Mouse (Mus musculus) heart, embryonic 15.5 days (tissue): ENCODE measurements around the gene Hps5. TPM values are rescaled to one million over a fixed set of nuclear protein-coding genes. Genes with fewer than 3 reads are reported as not detected.
"Not testable (repeated sequence)": the region's sequence is repeated elsewhere in the genome, so short reads cannot be mapped to it uniquely, and the experiment has no call there.

Experiments
- ATAC-seq: fragments of 200-750 bp; cut with Nextera tagmentation; replicated peaks from 2 replicates; pipeline ENCODE4 v1.8.0; 2017; ENCODE audit warnings: low read depth, moderate TSS enrichment; ENCODE audit not compliant: insufficient number of reproducible peaks, insufficient read depth, low FRiP score
- H3K27ac ChIP-seq: fragments of 300-500 bp; sonication (generic); 2 replicates; pipeline ENCODE4 v1.5.1; 2015; ENCODE audit warnings: mild to moderate bottlenecking, inconsistent platforms
- H3K27me3 ChIP-seq: fragments of 300-500 bp; sonication (generic); 2 replicates; pipeline ENCODE4 v1.6.1; 2015; ENCODE audit warnings: inconsistent platforms
- H3K36me3 ChIP-seq: fragments of 300-500 bp; sonication (generic); 2 replicates; pipeline ENCODE4 v1.6.1; 2015; ENCODE audit warnings: mild to moderate bottlenecking, inconsistent platforms
- H3K4me1 ChIP-seq: fragments of 300-500 bp; sonication (generic); replicated peaks from 2 replicates; pipeline ENCODE4 v1.6.1; 2015; ENCODE audit warnings: inconsistent platforms
- H3K4me2 ChIP-seq: fragments of 300-500 bp; sonication (generic); 2 replicates; pipeline ENCODE4 v1.6.1; 2015; ENCODE audit warnings: inconsistent platforms, mild to moderate bottlenecking, moderate library complexity
- H3K4me3 ChIP-seq: fragments of 300-500 bp; sonication (generic); 2 replicates; pipeline ENCODE4 v1.5.1; 2015; ENCODE audit warnings: mild to moderate bottlenecking, inconsistent platforms
- H3K9ac ChIP-seq: fragments of 300-500 bp; sonication (generic); 2 replicates; pipeline ENCODE4 v1.6.1; 2015; ENCODE audit warnings: mild to moderate bottlenecking, inconsistent platforms
- H3K9me3 ChIP-seq: fragments of 300-500 bp; sonication (generic); replicated peaks from 2 replicates; pipeline ENCODE4 v1.6.1; 2016; ENCODE audit warnings: inconsistent platforms
- WGBS: fragments of 180-500 bp; shearing (Covaris S2); methylation state at CpG from one replicate; pipeline ENCODE4 v1.1.7; 2015; ENCODE audit warnings: mixed read lengths; 5-methylcytosine and 5-hydroxymethylcytosine counted together
- polyA plus RNA-seq: library from polyadenylated mRNA; unstranded; fragments of >200 nt; fragmentation: Nextera tagmentation; extraction: Ambion mirVana; gene quantifications from 2 replicates; pipeline ENCODE4 v1.2.1, GENCODE M21; 2015

The Hps5 gene
- polyA plus RNA-seq, 1 experiment from 2014 or later = 9.5 TPM

DNA sequence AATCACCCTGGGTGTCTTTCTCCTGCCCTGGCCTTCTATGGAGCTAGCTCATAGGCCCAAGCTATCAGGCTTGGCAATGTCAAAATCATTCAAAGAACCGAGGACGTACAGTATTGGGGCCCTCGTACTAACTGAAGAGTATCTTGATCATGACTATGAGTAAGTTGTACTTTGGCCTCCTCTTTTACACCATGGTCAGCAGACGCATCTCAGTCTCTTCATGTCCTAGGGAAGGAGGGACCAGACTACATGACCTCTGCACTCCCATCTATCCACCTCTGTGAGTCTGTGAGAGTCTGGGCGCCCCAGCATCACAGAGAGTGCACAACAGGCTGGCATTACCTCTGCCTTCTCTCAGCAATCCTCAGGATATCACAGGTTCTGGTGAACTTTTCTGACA, 33.3 kb downstream of the Hps5 start:
- H3K36me3 ChIP-seq = peaks cover 52% of the 10 kb centered on the region; the same call in 1 of the 2 replicates
- WGBS = 89% methylated on average over 5 of the region's 5 CpGs

GRCm38 (mm10) chr7:46761049-46761795, 34.6 kb downstream of the Hps5 start:
- Histone ChIP-seq H3K27ac (no peak overlapping the region), H3K9ac (no peak overlapping the region), H3K27me3 (no peaks in the 10 kb centered on the region), H3K4me3 (no peak overlapping the region), H3K9me3 (no peaks in the 10 kb centered on the region), H3K4me2 (no peak overlapping the region), H3K4me1 (no peaks in the 10 kb centered on the region), H3K36me3 (peaks cover 48% of the 10 kb centered on the region; the same call in 1 of the 2 replicates)
- 78% methylated on average over 11 of the region's 11 CpGs for WGBS
- no peak for ATAC-seq

More for the DNA sequence above, 33.3 kb downstream of the Hps5 start:
- Histone ChIP-seq H3K27ac (no peak overlapping the region), H3K4me3 (no peak overlapping the region), H3K4me1 (no peaks in the 10 kb centered on the region), H3K9ac (no peak overlapping the region), H3K4me2 (no peak overlapping the region), H3K27me3 (no peaks in the 10 kb centered on the region), H3K9me3 (no peaks in the 10 kb centered on the region)
- ATAC-seq = no peak

GRCm38 (mm10) chr7:46751490-46751889, 44.4 kb downstream of the Hps5 start, which contains the start of gene Saa2:
Gene Saa2, plus strand, starts transcription at chr7:46751790.
- 74% methylated on average over 3 of the region's 3 CpGs for WGBS
- no peaks in the 10 kb centered on the region for H3K36me3 ChIP-seq
- no peak within 1 kb of the TSS for H3K4me2 ChIP-seq
- no peaks in the 10 kb centered on the region for H3K4me1 ChIP-seq
- no peak for ATAC-seq
- H3K27me3 ChIP-seq = no peaks in the 10 kb centered on the region
- no peaks in the 10 kb centered on the region for H3K9me3 ChIP-seq
- no peak within 1 kb of the TSS for H3K9ac ChIP-seq
- no peak within 1 kb of the TSS for H3K4me3 ChIP-seq
- H3K27ac ChIP-seq = no peak within 1 kb of the TSS

DNA sequence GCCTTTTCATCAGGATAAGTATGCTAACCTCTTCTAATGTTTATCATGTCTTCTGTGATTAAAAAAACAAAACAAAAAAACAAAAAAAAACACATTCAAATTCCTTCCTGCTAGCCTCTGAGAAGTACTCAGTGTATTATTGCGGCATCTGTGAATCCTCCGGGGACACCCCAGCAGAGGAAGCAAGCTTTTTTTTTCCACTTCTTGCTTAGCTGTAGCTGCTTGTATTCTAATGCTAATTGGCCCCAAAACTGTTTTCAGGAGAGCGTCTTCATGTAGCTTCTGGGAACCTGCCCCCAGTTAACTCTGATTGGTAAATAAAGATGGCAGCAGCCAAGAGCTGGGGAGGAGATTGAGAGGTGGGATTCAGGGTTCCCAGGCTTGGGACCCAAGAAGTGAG, 47.4 kb downstream of the Hps5 start:
- Histone ChIP-seq H3K4me1 (no peaks in the 10 kb centered on the region), H3K36me3 (no peaks in the 10 kb centered on the region), H3K9ac (no peak overlapping the region), H3K9me3 (no peaks in the 10 kb centered on the region), H3K4me3 (no peak overlapping the region), H3K4me2 (no peak overlapping the region), H3K27me3 (no peaks in the 10 kb centered on the region), H3K27ac (no peak overlapping the region)
- ATAC-seq = no peak
- WGBS = 56% methylated on average over 3 of the region's 3 CpGs

DNA sequence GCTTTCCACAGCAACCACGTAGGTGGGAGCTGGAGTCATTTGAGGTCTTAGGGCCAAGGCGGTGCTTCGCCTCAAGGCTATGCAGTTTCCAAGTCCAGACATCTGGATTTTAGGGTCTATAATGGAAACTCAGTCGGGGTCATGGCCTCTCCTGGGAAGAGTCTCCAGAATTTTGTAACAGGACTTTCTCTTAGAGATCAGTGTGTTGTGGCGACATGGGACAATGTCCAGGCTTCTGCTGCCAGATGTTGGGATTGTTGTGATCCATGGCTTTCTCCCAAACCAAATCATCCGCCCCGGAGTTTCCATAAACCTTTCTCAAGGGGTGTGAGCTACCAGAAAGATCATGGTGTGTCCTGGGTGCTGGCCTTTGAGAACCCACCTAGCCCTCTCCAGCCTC, 49.5 kb downstream of the Hps5 start:
- no peaks in the 10 kb centered on the region for H3K27me3 ChIP-seq
- H3K36me3 ChIP-seq = no peaks in the 10 kb centered on the region
- no peaks in the 10 kb centered on the region for H3K4me1 ChIP-seq
- 76% methylated on average over 7 of the region's 7 CpGs for WGBS
- no peak overlapping the region for H3K4me3 ChIP-seq
- H3K27ac ChIP-seq = no peak overlapping the region
- no peaks in the 10 kb centered on the region for H3K9me3 ChIP-seq
- ATAC-seq = no peak
- H3K4me2 ChIP-seq = no peak overlapping the region
- H3K9ac ChIP-seq = no peak overlapping the region

- Histone ChIP-seq H3K4me2 (no peak overlapping the region), H3K36me3 (no peaks in the 10 kb centered on the region), H3K27me3 (no peaks in the 10 kb centered on the region), H3K4me1 (no peaks in the 10 kb centered on the region), H3K27ac (no peak overlapping the region), H3K9ac (no peak overlapping the region), H3K9me3 (no peaks in the 10 kb centered on the region), H3K4me3 (no peak overlapping the region)
- no peak for ATAC-seq
- 79% methylated on average over 3 of the region's 3 CpGs for WGBS
These were observed 50.0 kb downstream of the Hps5 start for GRCm38 (mm10) chr7:46745816-46746215.

DNA sequence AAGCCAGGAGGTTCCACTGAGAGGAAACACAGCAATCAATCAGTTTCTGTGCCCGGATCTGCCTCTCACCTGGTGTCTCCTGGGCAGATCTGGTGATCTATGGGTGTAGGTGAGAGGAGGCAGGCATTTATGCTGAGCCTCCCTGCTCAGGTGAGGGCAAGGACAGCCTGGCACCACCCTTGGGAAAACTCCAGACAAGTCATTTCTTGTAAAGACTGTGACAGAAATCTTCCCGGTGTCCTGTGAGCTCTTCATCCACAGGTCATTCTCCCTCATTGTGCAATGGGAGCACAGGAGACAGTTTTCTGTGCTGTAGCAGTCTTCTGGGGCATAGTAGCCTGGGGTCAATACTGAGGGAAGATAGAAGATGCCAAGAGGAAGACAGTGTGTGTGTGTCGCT, 53.0 kb downstream of the Hps5 start, which contains the start of gene Saa1:
Gene Saa1 (minus strand): TSS at position 101 of the 400 bp plus-strand sequence.
- not testable (repeated sequence) for H3K27me3 ChIP-seq, H3K9ac ChIP-seq, H3K27ac ChIP-seq, H3K4me1 ChIP-seq, H3K9me3 ChIP-seq, H3K4me2 ChIP-seq, H3K4me3 ChIP-seq, H3K36me3 ChIP-seq, ATAC-seq
- WGBS = 69% methylated on average over 3 of the region's 3 CpGs

DNA sequence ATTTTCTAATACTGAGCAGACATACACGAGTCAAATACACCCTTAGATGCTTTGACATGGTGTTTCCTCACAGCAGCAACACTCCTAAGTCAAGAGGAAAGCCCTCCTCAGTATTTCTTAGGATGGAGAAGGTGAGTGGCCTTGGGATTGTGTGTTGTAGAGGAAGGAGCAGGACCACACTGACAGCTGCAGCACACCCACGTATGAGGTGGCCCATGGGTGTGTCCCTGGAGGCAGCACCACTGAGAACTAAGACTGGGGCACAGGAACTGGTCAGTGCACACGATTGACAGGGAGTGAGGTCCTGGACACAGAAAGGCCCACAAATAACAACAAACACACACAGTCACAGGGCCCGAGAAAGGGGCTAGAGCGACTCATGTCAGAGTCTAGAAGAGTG, 55.8 kb downstream of the Hps5 start:
- not testable (repeated sequence) for H3K27ac ChIP-seq, H3K4me1 ChIP-seq, H3K4me2 ChIP-seq, H3K9me3 ChIP-seq, H3K9ac ChIP-seq, H3K36me3 ChIP-seq, H3K27me3 ChIP-seq, ATAC-seq, H3K4me3 ChIP-seq
- 72% methylated on average over 5 of the region's 5 CpGs for WGBS

GRCm38 (mm10) chr7:46738561-46739460, 57.1 kb downstream of the Hps5 start:
- no peaks in the 10 kb centered on the region for H3K9me3 ChIP-seq
- no peaks in the 10 kb centered on the region for H3K27me3 ChIP-seq
- no peak overlapping the region for H3K4me2 ChIP-seq
- ATAC-seq = no peak
- H3K9ac ChIP-seq = no peak overlapping the region
- no peak overlapping the region for H3K4me3 ChIP-seq
- no peaks in the 10 kb centered on the region for H3K4me1 ChIP-seq
- 76% methylated on average over 12 of the region's 12 CpGs for WGBS
- no peaks in the 10 kb centered on the region for H3K36me3 ChIP-seq
- no peak overlapping the region for H3K27ac ChIP-seq

- H3K36me3 ChIP-seq = no peaks in the 10 kb centered on the region
These were observed 60.9 kb downstream of the Hps5 start for GRCm38 (mm10) chr7:46734983-46735382.

GRCm38 (mm10) chr7:46732458-46732857, 63.4 kb downstream of the Hps5 start, which contains the start of gene Saa4:
Gene Saa4, minus strand, starts transcription at chr7:46732603.
- no peak for ATAC-seq
- H3K4me3 ChIP-seq = no peak within 1 kb of the TSS
- no peak within 1 kb of the TSS for H3K27ac ChIP-seq
- no peaks in the 10 kb centered on the region for H3K27me3 ChIP-seq
- H3K4me2 ChIP-seq = no peak within 1 kb of the TSS
- WGBS = 73% methylated on average over 4 of the region's 4 CpGs
- no peaks in the 10 kb centered on the region for H3K4me1 ChIP-seq
- H3K9me3 ChIP-seq = no peaks in the 10 kb centered on the region
- H3K9ac ChIP-seq = no peak within 1 kb of the TSS
- H3K36me3 ChIP-seq = no peaks in the 10 kb centered on the region

More at GRCm38 (mm10) chr7:46734983-46735382, 60.9 kb downstream of the Hps5 start:
- ATAC-seq = no peak
- Histone ChIP-seq H3K9me3 (no peaks in the 10 kb centered on the region), H3K27ac (no peak overlapping the region), H3K27me3 (no peaks in the 10 kb centered on the region), H3K4me3 (no peak overlapping the region), H3K4me1 (no peaks in the 10 kb centered on the region), H3K4me2 (no peak overlapping the region), H3K9ac (no peak overlapping the region)
- WGBS = 65% methylated on average over 2 of the region's 2 CpGs
